Mouse (Mus musculus) C2C12 (cell line): ENCODE measurements around the gene Krt26. TPM values are rescaled to one million over a fixed set of nuclear protein-coding genes. Genes with fewer than 3 reads are reported as not detected.

ENCODE experiments used
- H3K27me3 ChIP-seq: one replicate; pipeline ENCODE4 v1.6.1; 2011; ENCODE audit not compliant: control insufficient read depth, insufficient read depth, insufficient read length
- H3K36me3 ChIP-seq: one replicate; pipeline ENCODE4 v1.6.1; 2011; ENCODE audit not compliant: control insufficient read depth, insufficient read depth
- H3K4me3 ChIP-seq: one replicate; pipeline ENCODE4 v1.5.1; 2011; ENCODE audit warnings: mild to moderate bottlenecking, control low read depth; ENCODE audit not compliant: poor library complexity, insufficient read depth, severe bottlenecking
- H3K79me2 ChIP-seq: one replicate; pipeline ENCODE4 v1.6.1; 2011; ENCODE audit not compliant: control insufficient read depth, insufficient read depth
- H3K79me3 ChIP-seq: one replicate; pipeline ENCODE4 v1.6.1; 2011; ENCODE audit warnings: low read depth, control low read depth
- H3ac ChIP-seq: one replicate; pipeline ENCODE3; 2011; ENCODE audit warnings: low read depth; ENCODE audit not compliant: control insufficient read depth, insufficient read length
- CEBPB ChIP-seq: IDR thresholded peaks from one replicate; pipeline ENCODE4 v1.6.1; 2011; ENCODE audit warnings: low read depth, mild to moderate bottlenecking, control low read depth, moderate library complexity
- CTCF ChIP-seq: IDR thresholded peaks from one replicate; pipeline ENCODE4 v1.5.1; 2011; ENCODE audit not compliant: control insufficient read depth, insufficient read depth, insufficient read length
- FOSL1 ChIP-seq: IDR thresholded peaks from one replicate; pipeline ENCODE4 v1.8.0; 2011; ENCODE audit warnings: mild to moderate bottlenecking, low read length; ENCODE audit not compliant: poor library complexity, insufficient read depth, severe bottlenecking
- MAX ChIP-seq: IDR thresholded peaks from one replicate; pipeline ENCODE4 v1.6.1; 2011; ENCODE audit warnings: mild to moderate bottlenecking, control low read depth
- MYOD1 ChIP-seq: IDR thresholded peaks from one replicate; pipeline ENCODE4 v1.6.1; 2011; ENCODE audit warnings: low read depth; ENCODE audit not compliant: control insufficient read depth, insufficient read length
- MYOG ChIP-seq: IDR thresholded peaks from one replicate; pipeline ENCODE4 v1.6.1; 2011; ENCODE audit not compliant: control insufficient read depth, insufficient read length; ENCODE audit errors: extremely low read depth
- USF1 ChIP-seq: IDR thresholded peaks from one replicate; pipeline ENCODE4 v1.6.1; 2011; ENCODE audit warnings: low read depth, mild to moderate bottlenecking, control low read depth, moderate library complexity
- polyA plus RNA-seq: library from polyadenylated mRNA; unstranded; fragments of >200 nt; fragmentation: generic; extraction: Trizol; gene quantifications from one replicate; pipeline ENCODE4 v1.2.1, GENCODE M21; 2012; ENCODE audit warnings: missing spikeins

Krt26 gene
- polyA plus RNA-seq, 1 experiment: not detected

- Histone ChIP-seq H3K79me2 (no peaks in the 10 kb centered on the region), H3K4me3 (no peak overlapping the region), H3K27me3 (peaks cover 27% of the 10 kb centered on the region), H3ac (no peak overlapping the region), H3K36me3 (no peaks in the 10 kb centered on the region), H3K79me3 (no peaks in the 10 kb centered on the region)
- TF ChIP-seq MYOD1 (no peak), FOSL1 (no peak), CTCF (no peak), USF1 (no peak), CEBPB (no peak), MAX (no peak), MYOG (no peak)
Observed at GRCm38 (mm10) chr11:99369229-99369628, 31.5 kb upstream of the Krt26 start.

GRCm38 (mm10) chr11:99366791-99367190 lies 29.0 kb upstream of the Krt26 start:
- Histone ChIP-seq H3K79me3 (no peaks in the 10 kb centered on the region), H3K27me3 (peaks cover 11% of the 10 kb centered on the region), H3K4me3 (no peak overlapping the region), H3K36me3 (no peaks in the 10 kb centered on the region), H3ac (no peak overlapping the region), H3K79me2 (no peaks in the 10 kb centered on the region)
- TF ChIP-seq USF1 (no peak), FOSL1 (no peak), MAX (no peak), CEBPB (no peak), CTCF (no peak), MYOD1 (no peak), MYOG (no peak)

DNA sequence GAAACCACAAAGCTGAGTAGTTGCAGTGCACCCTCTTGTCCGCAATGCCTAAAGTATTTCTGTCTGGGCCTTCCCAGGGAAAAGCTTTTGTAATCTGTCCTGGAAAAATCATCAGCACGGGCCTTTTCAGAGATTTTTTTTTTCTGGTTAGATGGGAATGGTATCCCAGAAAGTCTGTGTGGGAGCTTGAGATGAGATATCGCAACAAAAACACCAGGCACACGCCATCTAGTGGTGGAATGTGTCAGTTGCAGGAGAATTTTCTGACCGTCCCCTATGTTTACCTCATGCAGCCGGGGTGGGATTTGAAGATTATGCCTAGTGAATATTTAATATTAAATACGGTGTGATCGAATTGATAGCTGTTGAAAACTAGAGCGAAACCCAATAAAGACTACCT lies 26.6 kb upstream of the Krt26 start:
- Histone ChIP-seq H3K27me3 (peaks cover 7% of the 10 kb centered on the region), H3K4me3 (no peak overlapping the region), H3ac (no peak overlapping the region), H3K36me3 (no peaks in the 10 kb centered on the region), H3K79me3 (no peaks in the 10 kb centered on the region), H3K79me2 (no peaks in the 10 kb centered on the region)
- TF ChIP-seq CEBPB: no peak
- peak; percentile 35 for TF ChIP-seq CTCF
- TF ChIP-seq MAX: no peak

GRCm38 (mm10) chr11:99361423-99361822 lies 23.7 kb upstream of the Krt26 start:
- Histone ChIP-seq H3K4me3 (no peak overlapping the region), H3K36me3 (no peaks in the 10 kb centered on the region), H3K79me2 (no peaks in the 10 kb centered on the region), H3K27me3 (peaks cover 18% of the 10 kb centered on the region), H3ac (no peak overlapping the region), H3K79me3 (no peaks in the 10 kb centered on the region)
- TF ChIP-seq MAX (no peak), CEBPB (no peak), FOSL1 (no peak), MYOD1 (no peak), MYOG (no peak), USF1 (no peak), CTCF (no peak)

GRCm38 (mm10) chr11:99351004-99351403 lies 13.2 kb upstream of the Krt26 start, which contains the start of gene Krt27:
TSS of gene Krt27 (minus strand) at chr11:99351104.
- Histone ChIP-seq H3K36me3 (no peaks in the 10 kb centered on the region), H3K79me3 (no peaks in the 10 kb centered on the region), H3K4me3 (no peak within 1 kb of the TSS), H3K27me3 (peaks cover 45% of the 10 kb centered on the region), H3K79me2 (no peaks in the 10 kb centered on the region), H3ac (no peak within 1 kb of the TSS)
- no peak for TF ChIP-seq MAX
- no peak for TF ChIP-seq USF1
- TF ChIP-seq MYOD1: no peak
- no peak for TF ChIP-seq CEBPB
- TF ChIP-seq MYOG: no peak
- TF ChIP-seq FOSL1: no peak
- no peak for TF ChIP-seq CTCF

DNA sequence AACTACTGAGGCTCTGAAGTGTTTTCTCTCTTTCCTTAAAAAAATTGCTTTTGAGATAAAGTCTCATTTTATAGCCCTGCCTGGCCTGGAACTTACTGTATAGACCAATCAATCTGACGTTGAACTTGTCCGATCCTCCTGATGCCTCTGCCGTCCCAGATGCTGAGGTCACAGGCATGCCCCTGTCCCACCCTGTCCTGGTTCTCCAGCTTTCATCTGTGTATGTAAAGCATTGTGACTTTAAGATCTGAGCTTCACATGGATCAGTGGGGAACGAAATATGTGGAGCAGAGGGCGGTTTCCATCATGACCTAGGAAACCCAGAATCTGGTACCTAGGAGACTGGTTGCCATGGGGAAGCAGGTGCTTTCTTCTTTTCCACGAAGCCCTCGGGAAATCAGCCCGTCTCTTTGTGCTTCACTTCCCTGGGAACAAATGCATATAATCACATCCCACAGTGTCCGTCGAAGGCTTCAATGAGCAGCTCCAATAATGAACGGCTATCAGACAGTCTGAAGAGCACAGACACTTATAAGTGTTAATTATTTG lies 1.6 kb upstream of the Krt26 start:
- H3ac ChIP-seq: no peak overlapping the region
- TF ChIP-seq CTCF: no peak
- TF ChIP-seq USF1: no peak
- no peak for TF ChIP-seq MYOD1
- TF ChIP-seq FOSL1: no peak
- TF ChIP-seq CEBPB: no peak
- no peak for TF ChIP-seq MAX
- no peak for TF ChIP-seq MYOG
- H3K36me3 ChIP-seq: no peaks in the 10 kb centered on the region
- peaks cover 24% of the 10 kb centered on the region for H3K27me3 ChIP-seq
- no peaks in the 10 kb centered on the region for H3K79me3 ChIP-seq
- H3K79me2 ChIP-seq: no peaks in the 10 kb centered on the region
- H3K4me3 ChIP-seq: no peak overlapping the region
